Mouse (Mus musculus) 3T3-L1 (cell line): ENCODE data around the gene Apoh.
A peak's percentile ranks its signal among the peaks of the same experiment; 100 is the strongest.

Experiments used
- DNase-seq: peaks from one replicate; pipeline ENCODE4 v3.0.0-alpha.2; 2015; ENCODE audit warnings: low read depth, low spot score

Apoh gene

GRCm38 (mm10) chr11:108342781-108343768, at the start of gene Apoh:
TSS of gene Apoh (plus strand) at chr11:108343354.
- DNase-seq, result peak; percentile 45

- no peak for DNase-seq
Measured at GRCm38 (mm10) chr11:108293843-108294242, 49.3 kb upstream of the Apoh start.

GRCm38 (mm10) chr11:108294305-108294813, 48.8 kb upstream of the Apoh start:
- DNase-seq, result no peak

DNA sequence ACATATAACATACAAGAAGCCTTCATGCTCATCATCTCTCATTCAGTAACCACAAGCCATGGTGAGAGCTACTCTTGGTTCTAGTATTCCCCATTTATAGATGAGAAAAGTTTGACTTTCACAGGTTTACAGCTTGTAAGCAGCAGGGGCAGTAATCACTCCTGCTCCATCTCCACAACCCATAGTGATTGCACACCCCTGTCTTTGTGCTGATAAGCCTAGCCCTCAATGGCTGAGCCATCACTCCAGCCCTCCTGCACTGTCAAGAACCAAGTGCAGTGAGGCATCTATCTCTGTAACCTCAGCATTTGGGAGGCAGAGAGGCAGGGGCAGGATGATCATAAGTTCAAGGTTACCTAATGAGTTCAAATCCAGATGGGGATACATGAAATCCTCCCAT, 47.8 kb upstream of the Apoh start:
- DNase-seq, result no peak

- DNase-seq, result no peak
Measured at GRCm38 (mm10) chr11:108297956-108298355, 45.2 kb upstream of the Apoh start.

GRCm38 (mm10) chr11:108299913-108300312, 43.2 kb upstream of the Apoh start:
- DNase-seq, result no peak

GRCm38 (mm10) chr11:108300443-108300842, 42.7 kb upstream of the Apoh start:
- no peak for DNase-seq

- DNase-seq, result no peak
Measured at GRCm38 (mm10) chr11:108301036-108301435, 42.1 kb upstream of the Apoh start.

GRCm38 (mm10) chr11:108301796-108302490, 41.2 kb upstream of the Apoh start:
- no peak for DNase-seq

DNA sequence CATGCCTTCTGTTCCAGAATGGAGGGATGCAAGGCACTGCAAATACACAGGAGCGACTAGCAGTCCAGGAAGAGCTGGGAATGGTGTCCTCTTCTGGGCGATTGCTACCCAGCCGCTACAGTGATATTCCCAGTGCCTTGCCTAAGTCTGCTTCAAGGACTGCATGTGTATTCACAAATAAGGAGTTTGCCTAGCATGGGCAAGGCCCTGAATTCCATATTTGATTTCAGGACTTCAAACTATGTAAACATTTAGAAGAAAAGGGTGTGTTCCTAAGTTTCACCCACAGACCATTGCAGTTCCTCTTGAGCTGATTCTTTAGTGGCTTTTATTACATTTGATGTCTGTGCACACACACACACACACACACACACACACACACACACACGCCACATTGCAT, 39.4 kb upstream of the Apoh start:
- no peak for DNase-seq

- DNase-seq, result peak; percentile 56
Measured at GRCm38 (mm10) chr11:108307258-108307657, 35.9 kb upstream of the Apoh start.

DNA sequence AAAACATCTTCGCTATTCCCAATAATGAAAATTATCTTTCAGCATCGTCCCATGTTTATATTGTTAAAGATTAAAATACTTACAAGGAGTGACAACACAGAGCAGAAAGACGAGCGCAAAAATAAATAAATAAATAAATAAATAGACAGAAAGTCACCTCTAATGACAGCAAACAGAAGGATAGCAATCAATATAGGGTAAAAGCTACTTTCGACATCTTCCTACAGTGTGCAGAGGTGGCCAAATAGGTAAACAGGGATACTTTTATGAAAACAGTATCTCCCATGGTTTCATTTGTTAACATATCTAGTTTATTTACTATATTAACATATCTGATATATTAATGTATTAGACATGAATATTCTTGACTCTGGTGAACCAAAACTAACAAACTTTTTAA, 34.9 kb upstream of the Apoh start:
- no peak for DNase-seq

- DNase-seq, result no peak
Measured at GRCm38 (mm10) chr11:108309791-108310190, 33.4 kb upstream of the Apoh start.

DNA sequence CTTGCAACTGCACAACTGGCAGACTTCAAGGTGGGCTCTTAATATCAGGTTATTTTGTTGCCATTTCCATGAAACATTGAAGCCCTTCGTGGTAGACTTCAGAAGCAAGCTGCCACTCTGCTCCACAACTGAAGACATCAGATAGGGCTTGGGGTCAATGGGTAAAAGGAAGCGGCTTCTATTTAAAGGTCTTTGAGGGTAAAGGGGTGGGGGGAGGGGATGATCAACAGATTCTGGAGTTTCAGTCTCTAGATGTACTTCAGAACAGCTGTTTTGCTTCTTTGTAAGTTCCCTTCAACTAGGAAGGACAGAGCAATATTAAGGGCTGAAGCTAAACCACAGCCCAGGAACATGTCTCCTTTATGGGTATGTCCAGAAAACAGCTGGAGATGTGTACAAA, 31.2 kb upstream of the Apoh start:
- DNase-seq, result no peak

DNA sequence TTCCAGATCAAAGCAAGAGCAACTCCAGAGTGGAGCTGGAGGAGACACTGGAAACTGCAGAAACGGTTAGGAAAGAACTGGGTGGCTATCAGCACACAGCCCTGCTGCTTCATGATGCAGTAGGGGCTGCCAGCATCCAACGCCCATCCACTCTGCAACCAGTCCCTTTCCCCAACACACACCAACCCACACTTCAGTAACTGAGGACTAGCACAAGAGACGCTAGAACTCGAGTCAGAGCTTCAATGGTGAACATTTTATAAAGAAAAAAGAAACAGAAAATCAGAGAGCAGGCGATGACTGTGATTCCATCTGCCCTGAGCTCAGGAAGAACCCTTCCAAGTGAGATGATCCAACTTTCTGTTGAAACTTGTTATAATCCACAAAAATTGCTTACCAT, 30.6 kb upstream of the Apoh start:
- DNase-seq, result no peak

DNA sequence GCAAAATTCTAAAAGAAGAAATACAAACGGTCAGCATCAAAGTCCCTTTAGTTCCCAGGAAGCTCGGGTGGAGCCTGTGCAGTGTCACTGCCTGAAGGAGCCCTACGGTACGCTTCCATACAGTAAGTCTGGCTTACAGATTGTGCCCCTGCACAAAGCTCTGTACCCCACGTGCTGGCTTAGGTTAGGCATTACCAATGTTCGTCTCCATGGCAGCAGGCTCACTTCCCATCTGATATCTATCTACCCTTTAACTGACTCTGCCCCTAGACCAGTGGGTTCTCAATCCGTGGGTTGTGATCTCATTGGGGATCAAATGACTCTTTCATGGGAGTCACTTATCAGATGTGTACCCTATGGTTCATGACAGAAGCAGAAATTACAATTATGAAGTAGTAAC, 27.4 kb upstream of the Apoh start:
- DNase-seq, result no peak

DNA sequence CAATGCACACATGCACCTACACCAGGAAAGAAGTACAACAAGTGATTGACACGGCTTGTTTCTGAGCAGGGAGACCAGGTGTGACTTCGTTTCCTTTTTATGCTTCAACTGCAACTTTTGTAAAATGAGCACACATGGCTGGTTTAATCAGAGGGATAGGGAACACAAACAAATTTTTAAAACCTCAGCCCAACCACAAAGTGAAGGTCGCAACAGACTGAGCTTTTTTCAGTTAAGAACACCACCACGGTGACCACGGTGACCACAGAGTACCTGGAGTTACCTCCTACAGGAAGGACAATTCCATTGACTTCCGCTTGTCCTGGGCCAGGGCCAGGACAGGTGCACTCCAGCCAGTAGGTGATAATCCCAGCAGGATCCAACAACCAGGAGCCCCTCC, 25.3 kb upstream of the Apoh start:
- no peak for DNase-seq

DNA sequence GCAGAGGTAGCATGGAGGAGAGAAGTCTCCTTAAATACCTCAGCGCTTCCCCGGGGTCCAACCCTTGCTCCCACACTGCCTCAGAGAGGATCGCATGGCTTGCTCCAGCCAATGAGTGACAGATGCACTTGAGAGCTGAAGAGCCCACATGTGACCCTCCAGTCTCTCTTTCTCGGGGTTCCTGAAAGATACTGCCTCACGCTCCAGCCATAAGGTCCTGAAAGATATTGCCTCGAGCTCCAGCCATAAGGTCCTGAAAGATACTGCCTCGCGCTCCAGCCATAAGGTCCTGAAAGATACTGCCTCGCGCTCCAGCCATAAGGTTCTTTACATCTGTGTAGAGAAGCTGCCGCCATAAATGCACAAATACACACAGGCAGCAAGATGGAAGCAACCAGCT, 24.0 kb upstream of the Apoh start:
- DNase-seq, result no peak

DNA sequence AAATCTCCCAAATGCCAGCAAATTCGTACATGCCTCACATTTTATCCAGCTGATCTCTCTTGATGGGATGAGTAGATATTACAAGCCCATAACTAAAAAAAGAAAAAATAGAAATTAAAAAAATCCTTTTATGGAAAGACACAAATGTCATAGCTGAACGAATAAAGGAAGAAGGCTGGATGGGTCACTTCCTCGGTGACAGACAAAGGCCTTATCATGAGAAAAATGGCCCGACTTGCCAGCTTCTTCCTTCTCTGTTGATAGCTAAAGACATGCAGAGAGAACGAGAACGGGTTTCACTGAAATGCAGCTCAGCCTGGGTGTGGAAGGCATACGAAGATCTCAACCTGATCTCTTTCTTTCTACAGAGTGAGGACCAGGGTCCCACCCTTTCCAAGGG, 22.6 kb upstream of the Apoh start:
- DNase-seq, result no peak

- DNase-seq, result no peak
Measured at GRCm38 (mm10) chr11:108322156-108322555, 21.0 kb upstream of the Apoh start.

- DNase-seq, result no peak
Measured at GRCm38 (mm10) chr11:108325943-108326342, 17.2 kb upstream of the Apoh start.

DNA sequence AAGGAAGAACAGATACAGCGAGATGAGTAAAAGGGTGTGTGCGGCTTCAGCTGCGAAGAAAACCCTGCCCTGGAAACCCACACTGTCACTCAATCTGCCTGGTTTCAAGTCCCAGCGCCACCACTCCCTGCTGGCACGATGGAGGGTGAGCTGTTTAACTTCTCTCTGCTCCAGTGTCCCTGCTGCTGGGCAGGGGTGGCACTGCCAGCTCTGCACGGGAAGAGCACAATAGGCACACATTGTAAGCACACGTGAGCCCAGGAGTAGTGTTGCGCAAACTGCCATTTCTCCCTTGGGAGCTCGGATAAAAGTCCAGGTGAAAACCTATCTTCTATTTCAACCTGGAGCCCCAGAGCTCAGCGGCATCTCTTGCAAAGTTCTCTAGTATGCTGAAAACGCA, 12.3 kb upstream of the Apoh start:
- DNase-seq, result no peak

DNA sequence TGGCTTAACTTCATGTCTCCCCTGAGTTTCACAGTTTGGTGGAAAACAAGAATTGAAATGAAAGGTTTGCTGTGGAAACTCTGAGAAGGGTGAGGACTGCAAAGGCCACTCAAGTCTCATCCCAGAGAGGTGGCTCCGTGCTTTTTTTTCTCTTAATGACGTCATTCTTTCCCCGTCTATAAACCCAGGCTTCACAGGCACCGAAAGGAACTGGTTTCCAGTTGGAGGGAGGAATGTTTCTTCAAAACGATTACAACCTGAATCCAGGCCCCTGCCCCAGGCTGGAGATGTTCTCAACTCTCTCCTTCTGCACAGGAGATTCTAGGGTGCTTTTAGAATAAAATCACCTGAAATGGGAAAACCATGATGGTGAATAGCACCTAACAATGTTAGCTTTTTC, 10.1 kb upstream of the Apoh start:
- DNase-seq, result no peak
